Mouse (Mus musculus): Measurements from ENCODE around the gene Vamp9. TPM values are rescaled to one million over a fixed set of nuclear protein-coding genes. Genes with fewer than 3 reads are reported as not detected.
A peak's percentile ranks its signal among the peaks of the same experiment; 100 is the strongest.

Vamp9 gene
- total and polyA plus RNA-seq, 2 experiments from 2014 or later, result 0.73 TPM; not detected in 1

- DNase-seq (ENCODE audit: low spot score), result no peak
- peak overlapping the region; percentile 66 for H3K4me2 ChIP-seq (ENCODE audit: low read depth, low read length, poor library complexity, severe bottlenecking)
- 0 out of 2 replicates have a peak overlapping the region, but pooled peaks have one; percentile 0 for H3K4me3 ChIP-seq (ENCODE audit: low read depth, low read length)
- WGBS, result 63% methylated on average over 1 of the region's 1 CpGs
- no peaks in the 10 kb centered on the region for H3K27me3 ChIP-seq (ENCODE audit: insufficient read depth, low read length)
- H3K36me3 ChIP-seq (ENCODE audit: insufficient read depth, low read length), result no peaks in the 10 kb centered on the region
- no peak for TF ChIP-seq CTCF (IDR thresholded peaks at IDR 0.05)
- peaks cover 7% of the 10 kb centered on the region; the same call in 1 of the 2 replicates for H3K4me1 ChIP-seq (ENCODE audit: insufficient read depth, low read length)
- H3K9me3 ChIP-seq (ENCODE audit: low read length), result no peaks in the 10 kb centered on the region
- ATAC-seq (ENCODE audit: low FRiP score), result no peak
- H3K27ac ChIP-seq (ENCODE audit: low read depth, low read length), result no peak overlapping the region
- no peak overlapping the region for H3K9ac ChIP-seq (replicated peaks; ENCODE audit: low read length, poor library complexity, severe bottlenecking)
These were observed 69.7 kb downstream of the Vamp9 start for GRCm38 (mm10) chr5:99975776-99976175.

GRCm38 (mm10) chr5:99976334-99976955 is 70.4 kb downstream of the Vamp9 start:
- Histone ChIP-seq H3K27me3 (ENCODE audit: insufficient read depth, low read length) (no peaks in the 10 kb centered on the region), H3K9me3 (ENCODE audit: low read length) (no peaks in the 10 kb centered on the region), H3K4me3 (ENCODE audit: low read depth, low read length) (peak overlapping the region; percentile 89), H3K4me1 (ENCODE audit: insufficient read depth, low read length) (peaks cover 7% of the 10 kb centered on the region; the same call in 1 of the 2 replicates), H3K4me2 (ENCODE audit: low read depth, low read length, poor library complexity, severe bottlenecking) (peak overlapping the region; percentile 66), H3K36me3 (ENCODE audit: insufficient read depth, low read length) (no peaks in the 10 kb centered on the region), H3K9ac (replicated peaks; ENCODE audit: low read length, poor library complexity, severe bottlenecking) (no peak overlapping the region), H3K27ac (ENCODE audit: low read depth, low read length) (no peak overlapping the region)
- no peak for ATAC-seq (ENCODE audit: low FRiP score)
- DNase-seq (ENCODE audit: low spot score), result no peak
- 5% methylated on average over 8 of the region's 8 CpGs for WGBS
- no peak for TF ChIP-seq CTCF (IDR thresholded peaks at IDR 0.05)

- no peaks in the 10 kb centered on the region for H3K36me3 ChIP-seq (ENCODE audit: insufficient read depth, low read length)
- DNase-seq (ENCODE audit: low spot score), result peak; percentile 75
- no peaks in the 10 kb centered on the region for H3K27me3 ChIP-seq (ENCODE audit: insufficient read depth, low read length)
- H3K4me3 ChIP-seq (ENCODE audit: low read depth, low read length), result peak overlapping the region; percentile 89
- H3K9ac ChIP-seq (replicated peaks; ENCODE audit: low read length, poor library complexity, severe bottlenecking), result peak overlapping the region; percentile 99
- WGBS, result under 1% methylated on average over 40 of the region's 50 CpGs
- TF ChIP-seq CTCF (IDR thresholded peaks at IDR 0.05), result no peak
- H3K4me2 ChIP-seq (ENCODE audit: low read depth, low read length, poor library complexity, severe bottlenecking), result peak overlapping the region; percentile 66
- no peaks in the 10 kb centered on the region for H3K9me3 ChIP-seq (ENCODE audit: low read length)
- ATAC-seq (ENCODE audit: low FRiP score), result peak; percentile 42
- peaks cover 7% of the 10 kb centered on the region; the same call in 1 of the 2 replicates for H3K4me1 ChIP-seq (ENCODE audit: insufficient read depth, low read length)
- H3K27ac ChIP-seq (ENCODE audit: low read depth, low read length), result peak overlapping the region; percentile 99
These were observed 71.7 kb downstream of the Vamp9 start for GRCm38 (mm10) chr5:99977516-99978301.

DNA sequence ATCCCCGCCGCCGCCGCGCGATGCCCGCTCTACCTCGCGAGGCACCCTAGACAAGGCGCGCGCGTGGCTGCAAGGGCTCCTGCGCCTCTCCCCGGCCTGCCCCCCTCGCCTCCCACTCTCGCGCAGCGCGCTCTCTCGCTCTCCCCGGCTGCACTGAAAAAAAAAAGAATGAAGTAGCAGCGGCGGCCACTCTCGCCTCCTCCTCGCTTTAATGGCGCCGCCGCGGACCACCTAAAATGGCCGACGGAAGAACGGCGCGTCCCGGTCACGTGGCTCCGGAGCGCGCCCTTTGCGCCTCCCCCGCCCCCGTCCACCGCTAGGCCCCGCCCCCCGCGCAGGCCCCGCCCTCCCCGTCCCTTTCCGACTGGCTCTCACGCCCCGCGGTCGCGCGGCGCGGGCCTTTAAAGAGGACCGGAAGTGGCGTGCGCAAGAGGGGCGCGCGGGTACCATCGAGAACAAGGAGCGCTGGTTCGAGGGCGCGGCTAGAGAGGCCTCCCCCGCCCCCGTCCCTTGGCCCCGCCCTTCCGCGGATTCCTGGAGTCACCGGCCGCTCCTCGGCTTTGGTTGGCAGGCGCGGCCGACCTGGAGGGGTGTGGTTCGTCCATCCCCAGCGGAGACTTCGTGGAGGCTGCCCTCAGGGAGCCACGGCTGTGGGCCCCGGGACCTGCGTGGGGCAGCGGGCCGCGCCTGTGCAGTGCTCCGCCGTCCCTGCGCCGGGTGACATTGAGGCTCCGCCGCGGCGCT is 72.8 kb downstream of the Vamp9 start, which contains the start of the genes Hnrnpd and 4930524J08Rik:
Gene Hnrnpd, minus strand, starts transcription at position 240 of the 744 bp plus-strand sequence.
Gene 4930524J08Rik, plus strand, starts transcription at position 363 of the 744 bp plus-strand sequence.
- 0 out of 2 replicates have a peak, but pooled peaks have one; percentile 1 for TF ChIP-seq CTCF (IDR thresholded peaks at IDR 0.05)
- Histone ChIP-seq H3K36me3 (ENCODE audit: insufficient read depth, low read length) (no peaks in the 10 kb centered on the region), H3K27ac (ENCODE audit: low read depth, low read length) (peak within 1 kb of the TSS; percentile 99)

GRCm38 (mm10) chr5:99983452-99984061 is 77.5 kb downstream of the Vamp9 start:
- Histone ChIP-seq H3K27ac (ENCODE audit: low read depth, low read length) (no peak overlapping the region), H3K4me2 (ENCODE audit: low read depth, low read length, poor library complexity, severe bottlenecking) (no peak overlapping the region), H3K4me1 (ENCODE audit: insufficient read depth, low read length) (no peaks in the 10 kb centered on the region), H3K4me3 (ENCODE audit: low read depth, low read length) (no peak overlapping the region), H3K9me3 (ENCODE audit: low read length) (no peaks in the 10 kb centered on the region), H3K36me3 (ENCODE audit: insufficient read depth, low read length) (no peaks in the 10 kb centered on the region), H3K27me3 (ENCODE audit: insufficient read depth, low read length) (no peaks in the 10 kb centered on the region), H3K9ac (replicated peaks; ENCODE audit: low read length, poor library complexity, severe bottlenecking) (no peak overlapping the region)
- no peak for TF ChIP-seq CTCF (IDR thresholded peaks at IDR 0.05)
- 92% methylated on average over 9 of the region's 9 CpGs for WGBS
- no peak for DNase-seq (ENCODE audit: low spot score)
- no peak for ATAC-seq (ENCODE audit: low FRiP score)

More for the DNA sequence above, 72.8 kb downstream of the Vamp9 start, which contains the start of the genes Hnrnpd and 4930524J08Rik:
- H3K4me3 ChIP-seq (ENCODE audit: low read depth, low read length), result peak within 1 kb of the TSS; percentile 89
- WGBS, result 1% methylated on average over 66 of the region's 97 CpGs
- ATAC-seq (ENCODE audit: low FRiP score), result peak; percentile 98
- peak within 1 kb of the TSS; percentile 66 for H3K4me2 ChIP-seq (ENCODE audit: low read depth, low read length, poor library complexity, severe bottlenecking)
- peak; percentile 99 for DNase-seq (ENCODE audit: low spot score)
- peak within 1 kb of the TSS; percentile 99 for H3K9ac ChIP-seq (replicated peaks; ENCODE audit: low read length, poor library complexity, severe bottlenecking)
- no peaks in the 10 kb centered on the region for H3K27me3 ChIP-seq (ENCODE audit: insufficient read depth, low read length)
- peaks cover 7% of the 10 kb centered on the region; the same call in 1 of the 2 replicates for H3K4me1 ChIP-seq (ENCODE audit: insufficient read depth, low read length)
- no peaks in the 10 kb centered on the region for H3K9me3 ChIP-seq (ENCODE audit: low read length)
